Mouse (Mus musculus): ENCODE measurements around the gene Plekhg5. TPM values are rescaled to one million over a fixed set of nuclear protein-coding genes. Genes with fewer than 3 reads are reported as not detected.

Plekhg5 gene
- polyA plus RNA-seq, 1 experiment from 2014 or later: 17.4 TPM

DNA sequence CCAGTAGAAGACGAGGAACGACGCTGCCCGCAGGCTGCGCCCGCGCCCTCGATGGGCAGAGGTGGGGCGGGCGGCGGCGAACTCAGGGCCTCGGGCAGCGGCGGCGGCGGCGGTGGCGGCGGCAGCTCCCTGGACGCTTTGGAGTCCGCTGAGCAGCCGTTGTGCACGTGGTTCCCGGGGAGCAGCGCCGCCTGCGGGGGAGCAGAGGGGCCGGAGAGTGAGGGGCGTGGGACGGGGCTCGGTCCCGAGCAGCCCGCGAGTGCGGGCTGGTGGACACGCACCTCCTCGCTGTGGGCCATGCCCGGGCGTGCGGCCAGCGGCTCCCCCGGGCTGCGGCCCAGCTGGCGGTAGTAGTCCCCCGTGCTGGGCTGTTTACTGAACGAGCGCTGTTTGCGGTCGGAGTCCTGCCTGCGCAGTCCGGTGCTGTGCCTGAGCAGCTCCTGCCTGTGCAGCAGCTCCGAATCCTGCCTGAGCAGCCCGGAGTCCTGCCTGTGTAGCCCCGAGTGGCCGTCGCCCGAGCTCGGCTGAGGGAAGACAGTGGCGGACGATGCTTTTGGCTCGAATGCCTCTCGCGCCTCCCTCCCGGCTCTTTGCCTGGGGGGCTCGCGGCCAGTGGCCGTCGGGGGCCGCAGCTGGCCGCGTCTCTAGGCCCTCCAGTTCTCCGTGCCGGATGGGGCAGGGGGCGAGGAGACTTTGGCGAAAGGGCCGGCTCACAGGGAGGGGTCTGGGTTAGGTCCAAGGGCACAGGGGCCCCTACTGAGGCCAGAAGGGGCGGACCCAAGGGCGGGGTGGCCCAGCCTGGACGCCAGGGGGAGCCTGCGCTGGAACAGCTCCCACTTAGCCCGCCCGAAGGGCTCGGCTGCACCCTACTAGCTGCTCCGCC, 58.7 kb downstream of the Plekhg5 start:
- DNase-seq (ENCODE audit: low spot score) (peak; percentile 69), ATAC-seq (peak; percentile 85)
- no peak overlapping the region for H3K9ac ChIP-seq (replicated peaks; ENCODE audit: low read depth)
- H3K9me3 ChIP-seq (ENCODE audit: low read length): no peaks in the 10 kb centered on the region
- H3K36me3 ChIP-seq (ENCODE audit: insufficient read depth, low read length): no peaks in the 10 kb centered on the region
- peak overlapping the region; percentile 61 for H3K4me2 ChIP-seq (replicated peaks; ENCODE audit: low read depth, low read length)
- WGBS: under 1% methylated on average over 62 of the region's 85 CpGs
- H3K27ac ChIP-seq (ENCODE audit: low read length): no peak overlapping the region
- H3K27me3 ChIP-seq (replicated peaks; ENCODE audit: insufficient read depth, low read length): peaks cover 61% of the 10 kb centered on the region
- TF ChIP-seq CTCF (IDR thresholded peaks at IDR 0.05) (peak; percentile 57), EP300 (IDR thresholded peaks at IDR 0.05) (no peak)
- H3K4me1 ChIP-seq (ENCODE audit: insufficient read depth, low read depth, low read length): no peaks in the 10 kb centered on the region
- H3K4me3 ChIP-seq (ENCODE audit: low read depth, low read length): peak overlapping the region; percentile 31

DNA sequence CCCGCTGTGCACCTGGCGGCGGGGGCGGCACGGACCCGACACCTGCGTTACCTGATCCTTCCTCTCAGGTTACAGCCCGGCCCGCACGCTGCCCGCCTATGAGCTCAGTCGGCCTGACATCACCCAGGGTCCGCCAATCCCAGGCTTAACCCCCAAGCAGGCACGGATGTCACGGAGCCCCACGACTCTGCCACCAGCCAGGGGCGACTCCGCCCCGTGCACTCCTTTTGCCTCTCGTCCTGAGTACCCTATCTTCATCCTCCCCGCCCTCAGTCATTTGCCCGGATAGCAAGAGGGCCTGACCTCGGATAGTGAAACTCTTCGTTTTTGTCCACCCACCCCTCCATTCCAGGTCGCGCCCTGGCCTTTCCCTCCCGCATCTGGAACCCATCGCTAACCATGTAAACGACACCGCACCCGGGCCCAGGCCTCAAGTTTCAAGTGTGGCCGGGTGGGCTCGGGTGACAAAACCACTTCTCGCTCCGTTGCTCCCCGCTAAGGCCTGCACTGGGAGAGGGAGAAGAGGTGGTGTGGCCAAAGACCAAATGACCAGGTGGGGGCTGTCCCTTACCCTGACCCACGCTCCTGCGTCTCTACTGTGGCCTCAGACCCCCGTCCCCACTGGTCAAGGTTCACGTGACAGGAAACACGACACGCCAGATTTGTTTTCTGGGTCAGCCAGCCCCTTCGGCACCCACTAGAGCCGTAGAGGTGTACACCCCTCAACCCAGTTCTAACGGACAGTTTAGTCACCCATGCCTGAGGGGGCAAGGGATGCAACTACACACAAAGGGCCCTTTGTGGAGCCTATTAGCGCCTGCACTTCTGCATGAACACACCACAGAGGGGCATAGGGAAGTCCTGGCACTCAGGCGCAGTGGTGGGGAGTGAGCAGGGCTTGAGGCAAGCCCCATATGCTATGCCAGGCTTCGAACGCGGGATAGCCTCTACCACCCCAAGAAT, 59.8 kb downstream of the Plekhg5 start:
- no peaks in the 10 kb centered on the region for H3K36me3 ChIP-seq (ENCODE audit: insufficient read depth, low read length)
- ATAC-seq (peak; percentile 51), DNase-seq (ENCODE audit: low spot score) (peak; percentile 45)
- H3K9ac ChIP-seq (replicated peaks; ENCODE audit: low read depth): no peak overlapping the region
- 9% methylated on average over 40 of the region's 50 CpGs for WGBS
- peak overlapping the region; percentile 61 for H3K4me2 ChIP-seq (replicated peaks; ENCODE audit: low read depth, low read length)
- no peaks in the 10 kb centered on the region for H3K4me1 ChIP-seq (ENCODE audit: insufficient read depth, low read depth, low read length)
- H3K27me3 ChIP-seq (replicated peaks; ENCODE audit: insufficient read depth, low read length): peaks cover 52% of the 10 kb centered on the region
- no peak overlapping the region for H3K27ac ChIP-seq (ENCODE audit: low read length)
- peak overlapping the region; percentile 31 for H3K4me3 ChIP-seq (ENCODE audit: low read depth, low read length)
- TF ChIP-seq CTCF (IDR thresholded peaks at IDR 0.05) (no peak), EP300 (IDR thresholded peaks at IDR 0.05) (no peak)
- no peaks in the 10 kb centered on the region for H3K9me3 ChIP-seq (ENCODE audit: low read length)

DNA sequence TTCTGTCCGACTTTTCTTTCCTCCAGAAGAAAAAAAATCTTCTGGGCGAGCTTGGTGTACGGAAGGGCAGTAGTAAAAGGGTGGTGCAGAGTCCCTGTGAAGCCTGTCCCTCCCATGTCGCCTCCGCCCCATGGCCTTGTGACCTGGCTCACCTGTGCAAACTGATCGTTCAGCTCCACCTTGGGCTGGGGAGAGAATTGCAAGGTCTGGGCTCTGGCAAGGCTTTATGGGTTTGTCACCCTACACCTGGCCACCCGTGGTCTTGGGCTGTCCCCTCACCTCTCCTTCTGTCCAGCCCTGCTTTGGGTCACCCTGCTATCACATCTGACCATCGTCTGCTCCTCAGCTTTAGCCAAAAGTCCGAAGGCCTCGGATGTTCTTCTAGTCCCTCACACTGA, 60.5 kb downstream of the Plekhg5 start:
- H3K4me2 ChIP-seq (replicated peaks; ENCODE audit: low read depth, low read length): no peak overlapping the region
- H3K9me3 ChIP-seq (ENCODE audit: low read length): no peaks in the 10 kb centered on the region
- no peak overlapping the region for H3K27ac ChIP-seq (ENCODE audit: low read length)
- ATAC-seq: no peak
- no peak overlapping the region for H3K9ac ChIP-seq (replicated peaks; ENCODE audit: low read depth)
- DNase-seq (ENCODE audit: low spot score): no peak
- WGBS: 21% methylated on average over 8 of the region's 10 CpGs
- TF ChIP-seq EP300 (IDR thresholded peaks at IDR 0.05): no peak
- TF ChIP-seq CTCF (IDR thresholded peaks at IDR 0.05): no peak
- no peaks in the 10 kb centered on the region for H3K4me1 ChIP-seq (ENCODE audit: insufficient read depth, low read depth, low read length)
- no peaks in the 10 kb centered on the region for H3K36me3 ChIP-seq (ENCODE audit: insufficient read depth, low read length)
- H3K27me3 ChIP-seq (replicated peaks; ENCODE audit: insufficient read depth, low read length): peaks cover 52% of the 10 kb centered on the region
- H3K4me3 ChIP-seq (ENCODE audit: low read depth, low read length): no peak overlapping the region

DNA sequence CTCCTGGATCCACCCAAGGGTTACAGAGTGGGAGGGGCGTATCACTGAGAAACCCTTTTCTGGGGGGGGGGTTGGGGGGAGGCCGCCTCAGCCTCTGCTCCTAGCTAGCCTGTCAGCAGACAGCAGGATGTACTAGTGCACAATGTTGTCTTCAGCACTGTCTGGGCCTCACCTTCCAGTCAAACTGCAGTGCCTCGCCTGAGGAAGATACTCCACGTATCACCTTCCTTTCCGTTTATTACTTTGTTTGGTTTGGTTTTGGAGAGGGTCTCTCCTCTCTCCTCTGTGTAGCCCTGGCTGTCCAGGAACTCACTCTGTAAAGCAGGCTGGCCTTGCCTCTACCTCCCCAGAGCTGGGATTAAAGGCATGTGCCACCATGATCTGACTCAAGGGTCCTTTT, 60.9 kb downstream of the Plekhg5 start:
- no peak overlapping the region for H3K4me3 ChIP-seq (ENCODE audit: low read depth, low read length)
- H3K4me1 ChIP-seq (ENCODE audit: insufficient read depth, low read depth, low read length): no peaks in the 10 kb centered on the region
- no peak overlapping the region for H3K27ac ChIP-seq (ENCODE audit: low read length)
- no peak for DNase-seq (ENCODE audit: low spot score)
- 51% methylated on average over 5 of the region's 5 CpGs for WGBS
- no peaks in the 10 kb centered on the region for H3K36me3 ChIP-seq (ENCODE audit: insufficient read depth, low read length)
- H3K4me2 ChIP-seq (replicated peaks; ENCODE audit: low read depth, low read length): no peak overlapping the region
- no peaks in the 10 kb centered on the region for H3K9me3 ChIP-seq (ENCODE audit: low read length)
- H3K27me3 ChIP-seq (replicated peaks; ENCODE audit: insufficient read depth, low read length): peaks cover 49% of the 10 kb centered on the region
- no peak for ATAC-seq
- TF ChIP-seq CTCF (IDR thresholded peaks at IDR 0.05) (no peak), EP300 (IDR thresholded peaks at IDR 0.05) (no peak)
- H3K9ac ChIP-seq (replicated peaks; ENCODE audit: low read depth): no peak overlapping the region

DNA sequence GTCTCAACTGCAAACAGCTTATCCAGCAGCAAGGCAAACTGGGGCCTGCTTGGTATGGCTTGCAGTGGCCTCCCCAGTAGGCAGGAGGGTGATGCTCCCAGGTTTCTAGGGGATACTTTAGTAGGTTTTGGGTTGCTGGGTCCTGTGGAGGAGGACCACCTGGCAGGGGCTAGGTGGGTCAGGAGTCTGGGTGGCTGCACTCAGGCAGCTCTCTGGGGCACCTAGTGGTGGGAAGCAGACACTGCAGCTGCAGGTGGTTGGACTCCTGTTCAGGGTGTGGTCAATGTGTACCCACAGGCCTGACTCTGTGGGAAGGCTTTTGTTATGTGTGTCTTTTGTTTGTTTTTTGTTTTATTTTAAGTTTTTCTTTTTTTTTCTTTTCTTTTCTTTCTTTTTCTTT, 62.2 kb downstream of the Plekhg5 start:
- no peaks in the 10 kb centered on the region for H3K9me3 ChIP-seq (ENCODE audit: low read length)
- TF ChIP-seq EP300 (IDR thresholded peaks at IDR 0.05): no peak
- TF ChIP-seq CTCF (IDR thresholded peaks at IDR 0.05): peak; percentile 80
- ATAC-seq (no peak), DNase-seq (ENCODE audit: low spot score) (peak; percentile 52)
- peaks cover 36% of the 10 kb centered on the region; the same call in 1 of the 2 replicates for H3K27me3 ChIP-seq (replicated peaks; ENCODE audit: insufficient read depth, low read length)
- H3K9ac ChIP-seq (replicated peaks; ENCODE audit: low read depth): no peak overlapping the region
- no peak overlapping the region for H3K27ac ChIP-seq (ENCODE audit: low read length)
- H3K4me1 ChIP-seq (ENCODE audit: insufficient read depth, low read depth, low read length): peaks cover 5% of the 10 kb centered on the region; the same call in 1 of the 2 replicates
- H3K36me3 ChIP-seq (ENCODE audit: insufficient read depth, low read length): no peaks in the 10 kb centered on the region
- H3K4me2 ChIP-seq (replicated peaks; ENCODE audit: low read depth, low read length): no peak overlapping the region
- no peak overlapping the region for H3K4me3 ChIP-seq (ENCODE audit: low read depth, low read length)

DNA sequence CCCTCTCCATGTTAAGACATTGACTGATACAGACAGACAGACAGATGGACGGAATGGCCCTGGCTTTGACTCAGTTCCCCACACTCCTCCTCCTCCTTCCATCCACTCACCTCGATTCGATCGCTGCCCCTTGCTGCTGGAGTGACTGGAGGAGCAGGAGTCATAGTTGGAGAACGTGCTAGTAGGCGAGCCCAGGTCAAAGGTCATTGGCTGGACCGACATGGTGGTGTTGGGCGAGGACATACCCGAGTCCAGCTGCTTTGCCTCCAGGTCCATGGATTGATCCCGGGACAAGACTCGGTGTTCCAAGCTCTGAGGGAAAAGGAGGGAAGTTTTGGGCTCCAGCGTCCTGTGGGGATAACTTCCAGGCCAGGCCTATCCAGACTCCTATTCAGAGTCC, 63.1 kb downstream of the Plekhg5 start:
- H3K4me1 ChIP-seq (ENCODE audit: insufficient read depth, low read depth, low read length): peaks cover 5% of the 10 kb centered on the region; the same call in 1 of the 2 replicates
- H3K4me2 ChIP-seq (replicated peaks; ENCODE audit: low read depth, low read length): no peak overlapping the region
- H3K36me3 ChIP-seq (ENCODE audit: insufficient read depth, low read length): no peaks in the 10 kb centered on the region
- ATAC-seq (no peak), DNase-seq (ENCODE audit: low spot score) (no peak)
- 78% methylated on average over 12 of the region's 12 CpGs for WGBS
- H3K4me3 ChIP-seq (ENCODE audit: low read depth, low read length): no peak overlapping the region
- TF ChIP-seq EP300 (IDR thresholded peaks at IDR 0.05): no peak
- no peak for TF ChIP-seq CTCF (IDR thresholded peaks at IDR 0.05)
- H3K9me3 ChIP-seq (ENCODE audit: low read length): no peaks in the 10 kb centered on the region
- H3K9ac ChIP-seq (replicated peaks; ENCODE audit: low read depth): no peak overlapping the region
- H3K27me3 ChIP-seq (replicated peaks; ENCODE audit: insufficient read depth, low read length): peaks cover 29% of the 10 kb centered on the region; the same call in 1 of the 2 replicates
- no peak overlapping the region for H3K27ac ChIP-seq (ENCODE audit: low read length)
